Mouse (Mus musculus) kidney, adult 2 months (tissue): ENCODE results near the gene Ewsr1. TPM values are rescaled to one million over a fixed set of nuclear protein-coding genes. Genes with fewer than 3 reads are reported as not detected.

Experiments used
- DNase-seq: peaks from one replicate; pipeline ENCODE4 v3.0.0; 2021
- H3K27ac ChIP-seq: fragments of 200-500 bp; 2 replicates; pipeline ENCODE4 v1.5.1; 2012; ENCODE audit warnings: low read depth, low read length, control low read depth, inconsistent platforms; ENCODE audit not compliant: insufficient read depth
- H3K27me3 ChIP-seq: fragments of 200-500 bp; replicated peaks from 2 replicates; pipeline ENCODE4 v1.6.1; 2012; ENCODE audit warnings: mild to moderate bottlenecking, moderate library complexity, low read length, inconsistent platforms; ENCODE audit not compliant: control insufficient read depth, insufficient read depth
- H3K36me3 ChIP-seq: fragments of 200-500 bp; 2 replicates; pipeline ENCODE4 v1.6.1; 2012; ENCODE audit warnings: mild to moderate bottlenecking, moderate library complexity, low read length, inconsistent platforms; ENCODE audit not compliant: control insufficient read depth, insufficient read depth
- H3K4me1 ChIP-seq: fragments of 200-500 bp; 2 replicates; pipeline ENCODE4 v1.6.1; 2011; ENCODE audit warnings: low read length; ENCODE audit not compliant: control insufficient read depth, insufficient read depth
- H3K4me3 ChIP-seq: fragments of 200-500 bp; 2 replicates; pipeline ENCODE4 v1.5.1; 2011; ENCODE audit warnings: mild to moderate bottlenecking, low read depth, low read length, control low read depth; ENCODE audit not compliant: insufficient read depth
- CTCF ChIP-seq: fragments of 200-500 bp; conservative IDR thresholded peaks from 2 replicates; pipeline ENCODE4 v1.5.1; 2011; ENCODE audit warnings: low read depth, mild to moderate bottlenecking, control low read depth, low read length, moderate library complexity, mixed read lengths; ENCODE audit not compliant: insufficient read depth, insufficient read length
- POLR2A ChIP-seq: fragments of 200-500 bp; IDR thresholded peaks from one replicate; pipeline ENCODE4 v1.6.1; 2011; ENCODE audit warnings: low read depth, low read length, control low read depth
- WGBS: fragments of 180-500 bp; shearing (Covaris S2); methylation state at CpG from one replicate; pipeline ENCODE4 v1.1.7; 2018; 5-methylcytosine and 5-hydroxymethylcytosine counted together
- polyA plus RNA-seq: library from polyadenylated mRNA; depleted of rRNA; stranded (reverse); fragments of >200 nt; gene quantifications from 2 replicates; pipeline ENCODE4 v1.2.3, GENCODE M21; 2012

The Ewsr1 gene
- polyA plus RNA-seq, 1 experiment, result 218 TPM

- WGBS, result 99% methylated on average over 4 of the region's 4 CpGs
- Histone ChIP-seq H3K4me3 (no peak overlapping the region), H3K27ac (no peak overlapping the region), H3K4me1 (no peaks in the 10 kb centered on the region), H3K36me3 (no peaks in the 10 kb centered on the region), H3K27me3 (no peaks in the 10 kb centered on the region)
- no peak for DNase-seq
- no peak for TF ChIP-seq CTCF
- TF ChIP-seq POLR2A, result no peak
These were observed 5.0 kb upstream of the Ewsr1 start for GRCm38 (mm10) chr11:5103986-5104509.

GRCm38 (mm10) chr11:5102384-5102783, 3.3 kb upstream of the Ewsr1 start:
- Histone ChIP-seq H3K27ac (no peak overlapping the region), H3K4me3 (no peak overlapping the region), H3K27me3 (no peaks in the 10 kb centered on the region), H3K4me1 (peaks cover 3% of the 10 kb centered on the region; the same call in 1 of the 2 replicates), H3K36me3 (no peaks in the 10 kb centered on the region)
- no peak for DNase-seq
- 93% methylated on average over 7 of the region's 7 CpGs for WGBS
- no peak for TF ChIP-seq POLR2A
- TF ChIP-seq CTCF, result no peak

GRCm38 (mm10) chr11:5101641-5102040, 2.6 kb upstream of the Ewsr1 start:
- no peak for DNase-seq
- H3K27me3 ChIP-seq, result no peaks in the 10 kb centered on the region
- peaks cover 5% of the 10 kb centered on the region; the same call in 1 of the 2 replicates for H3K4me1 ChIP-seq
- no peaks in the 10 kb centered on the region for H3K36me3 ChIP-seq
- no peak for TF ChIP-seq POLR2A
- no peak for TF ChIP-seq CTCF
- WGBS, result 73% methylated on average over 6 of the region's 6 CpGs
- no peak overlapping the region for H3K4me3 ChIP-seq
- H3K27ac ChIP-seq, result no peak overlapping the region

GRCm38 (mm10) chr11:5100801-5101200, 1.7 kb upstream of the Ewsr1 start:
- Histone ChIP-seq H3K36me3 (no peaks in the 10 kb centered on the region), H3K27ac (no peak overlapping the region), H3K27me3 (no peaks in the 10 kb centered on the region), H3K4me3 (no peak overlapping the region), H3K4me1 (peaks cover 7% of the 10 kb centered on the region; the same call in 1 of the 2 replicates)
- DNase-seq, result no peak
- WGBS, result 50% methylated on average over 5 of the region's 5 CpGs
- TF ChIP-seq CTCF (no peak), POLR2A (no peak)

GRCm38 (mm10) chr11:5100283-5100682, 1.2 kb upstream of the Ewsr1 start:
- H3K4me1 ChIP-seq, result peaks cover 7% of the 10 kb centered on the region; the same call in 1 of the 2 replicates
- TF ChIP-seq POLR2A, result no peak
- 0 out of 2 replicates have a peak, but pooled peaks have one; percentile 14 for TF ChIP-seq CTCF
- H3K36me3 ChIP-seq, result no peaks in the 10 kb centered on the region
- no peaks in the 10 kb centered on the region for H3K27me3 ChIP-seq
- peak overlapping the region; percentile 4; the same call in 1 of the 2 replicates for H3K27ac ChIP-seq
- peak; percentile 16 for DNase-seq
- WGBS, result under 1% methylated on average over 7 of the region's 7 CpGs
- peak overlapping the region; percentile 70 for H3K4me3 ChIP-seq

GRCm38 (mm10) chr11:5099576-5100183, 614 bp upstream of the Ewsr1 start:
- DNase-seq, result peak; percentile 92
- Histone ChIP-seq H3K27ac (peak overlapping the region; percentile 92), H3K4me3 (peak overlapping the region; percentile 70), H3K27me3 (no peaks in the 10 kb centered on the region), H3K36me3 (no peaks in the 10 kb centered on the region), H3K4me1 (peaks cover 7% of the 10 kb centered on the region; the same call in 1 of the 2 replicates)
- TF ChIP-seq POLR2A (peak; percentile 78), CTCF (no peak)
- under 1% methylated on average over 31 of the region's 31 CpGs for WGBS

GRCm38 (mm10) chr11:5098035-5098735, 881 bp downstream of the Ewsr1 start:
- Histone ChIP-seq H3K27me3 (no peaks in the 10 kb centered on the region), H3K4me1 (peaks cover 7% of the 10 kb centered on the region; the same call in 1 of the 2 replicates), H3K36me3 (no peaks in the 10 kb centered on the region), H3K4me3 (peak overlapping the region; percentile 70), H3K27ac (peak overlapping the region; percentile 99)
- DNase-seq, result peak; percentile 70
- WGBS, result 1% methylated on average over 44 of the region's 44 CpGs
- no peak for TF ChIP-seq POLR2A
- TF ChIP-seq CTCF, result no peak
